Mouse (Mus musculus) cerebellum, postnatal 36 days (tissue): Measurements from ENCODE around the gene Agpat4.
"Not testable (repeated sequence)": the region's sequence is repeated elsewhere in the genome, so short reads cannot be mapped to it uniquely, and the experiment has no call there.

Experiments used
- DNase-seq, 2 experiments: peaks; one replicate each; pipeline ENCODE4 v3.0.0; 2021 to 2022; ENCODE audit warnings: mixed read lengths in 2 of 2

Agpat4 gene

GRCm38 (mm10) chr17:12118561-12118925 is at the start of gene Agpat4:
Gene Agpat4 (plus strand): TSS chr17:12118704.
- DNase-seq, result peak; percentile 50 to 51

GRCm38 (mm10) chr17:12076816-12077215 is 41.7 kb upstream of the Agpat4 start:
- no peak for DNase-seq

- DNase-seq, result no peak
Observed at GRCm38 (mm10) chr17:12080656-12081495, 37.6 kb upstream of the Agpat4 start.

- no peak for DNase-seq
Observed at GRCm38 (mm10) chr17:12082201-12082600, 36.3 kb upstream of the Agpat4 start.

- no peak for DNase-seq
Observed at GRCm38 (mm10) chr17:12090261-12090927, 28.1 kb upstream of the Agpat4 start.

GRCm38 (mm10) chr17:12092901-12093564 is 25.5 kb upstream of the Agpat4 start:
- DNase-seq, result peak; percentile 16 to 28

- no peak for DNase-seq
Observed at GRCm38 (mm10) chr17:12094016-12094415, 24.5 kb upstream of the Agpat4 start.

- no peak for DNase-seq
Observed at GRCm38 (mm10) chr17:12094827-12095590, 23.5 kb upstream of the Agpat4 start.

GRCm38 (mm10) chr17:12099415-12099814 is 19.1 kb upstream of the Agpat4 start:
- DNase-seq, result no peak

GRCm38 (mm10) chr17:12102326-12102725 is 16.2 kb upstream of the Agpat4 start:
- no peak for DNase-seq

GRCm38 (mm10) chr17:12103781-12104180 is 14.7 kb upstream of the Agpat4 start:
- no peak for DNase-seq

- no peak for DNase-seq
Observed at GRCm38 (mm10) chr17:12104245-12104644, 14.3 kb upstream of the Agpat4 start.

GRCm38 (mm10) chr17:12104690-12105089 is 13.8 kb upstream of the Agpat4 start:
- no peak for DNase-seq

- DNase-seq, result peak; percentile 15 to 18
Observed at GRCm38 (mm10) chr17:12106255-12106654, 12.2 kb upstream of the Agpat4 start.

- DNase-seq, result no peak
Observed at GRCm38 (mm10) chr17:12113626-12114025, 4.9 kb upstream of the Agpat4 start.

- no peak for DNase-seq
Observed at GRCm38 (mm10) chr17:12115086-12115485, 3.4 kb upstream of the Agpat4 start.

- peak in 1 of 2 experiments; percentile 14 for DNase-seq
Observed at GRCm38 (mm10) chr17:12118131-12118530, 373 bp upstream of the Agpat4 start.

GRCm38 (mm10) chr17:12118926-12119641 is 580 bp downstream of the Agpat4 start:
- peak; percentile 65 to 69 for DNase-seq

GRCm38 (mm10) chr17:12119675-12120074 is 1.2 kb downstream of the Agpat4 start:
- DNase-seq, result peak; percentile 25 to 28

- no peak for DNase-seq
Observed at GRCm38 (mm10) chr17:12120268-12120667, 1.8 kb downstream of the Agpat4 start.

- no peak for DNase-seq
Observed at GRCm38 (mm10) chr17:12121226-12121794, 2.8 kb downstream of the Agpat4 start.

GRCm38 (mm10) chr17:12122262-12122661 is 3.8 kb downstream of the Agpat4 start:
- DNase-seq, result not testable (repeated sequence)
